Mouse (Mus musculus) gastrocnemius, postnatal 10 days (tissue): ENCODE data around the gene Pxylp1. TPM values are rescaled to one million over a fixed set of nuclear protein-coding genes. Genes with fewer than 3 reads are reported as not detected.
A peak's percentile ranks its signal among the peaks of the same experiment; 100 is the strongest.

Experiments
- DNase-seq: peaks from one replicate; pipeline ENCODE4 v3.0.0; 2021; ENCODE audit warnings: mixed read lengths
- total RNA-seq, 2 experiments: library from RNA; stranded (reverse); gene quantifications; 2 replicates each; pipeline ENCODE4 v1.2.3; 2021

The Pxylp1 gene
- total RNA-seq, 2 experiments from 2014 or later: 4.5 to 7.4 TPM

DNA sequence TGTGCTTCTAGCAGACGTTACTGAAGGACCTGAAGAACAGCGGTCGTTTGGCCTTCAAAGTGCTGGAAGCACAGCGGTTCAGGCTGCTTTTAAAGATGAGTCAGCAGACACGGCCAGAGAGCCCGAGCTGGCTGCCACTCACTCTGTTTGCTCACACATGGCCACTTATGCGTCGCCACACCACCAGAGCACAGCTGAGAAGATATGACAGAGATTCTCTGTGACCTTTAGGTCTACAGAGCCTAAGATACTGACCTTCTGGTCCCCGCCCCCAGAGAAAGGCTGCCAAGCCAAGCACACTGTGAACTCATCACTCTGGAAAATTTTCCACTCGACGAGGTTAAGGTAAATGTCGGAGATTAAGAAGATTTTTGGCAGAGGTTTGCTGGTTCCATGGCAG lies 68.4 kb downstream of the Pxylp1 start:
- DNase-seq: no peak

DNA sequence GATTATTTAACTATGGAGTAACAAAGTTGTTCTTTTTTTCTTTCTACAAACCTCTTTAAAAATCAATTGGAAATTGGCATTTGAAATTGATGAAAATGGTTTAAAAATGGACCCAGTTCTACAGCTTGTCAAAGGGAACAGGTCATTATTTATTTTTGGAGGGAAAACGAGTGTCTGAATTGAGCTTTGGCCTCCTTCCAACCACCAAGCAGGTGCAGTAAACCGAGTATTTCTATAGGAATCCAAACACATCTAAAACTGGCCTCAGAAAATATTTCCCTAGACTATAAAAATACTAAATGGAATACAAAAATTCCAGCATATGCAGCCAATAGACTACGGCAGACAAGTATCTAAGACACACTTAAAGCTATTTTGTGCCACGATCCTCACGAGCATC lies 68.9 kb downstream of the Pxylp1 start:
- no peak for DNase-seq

DNA sequence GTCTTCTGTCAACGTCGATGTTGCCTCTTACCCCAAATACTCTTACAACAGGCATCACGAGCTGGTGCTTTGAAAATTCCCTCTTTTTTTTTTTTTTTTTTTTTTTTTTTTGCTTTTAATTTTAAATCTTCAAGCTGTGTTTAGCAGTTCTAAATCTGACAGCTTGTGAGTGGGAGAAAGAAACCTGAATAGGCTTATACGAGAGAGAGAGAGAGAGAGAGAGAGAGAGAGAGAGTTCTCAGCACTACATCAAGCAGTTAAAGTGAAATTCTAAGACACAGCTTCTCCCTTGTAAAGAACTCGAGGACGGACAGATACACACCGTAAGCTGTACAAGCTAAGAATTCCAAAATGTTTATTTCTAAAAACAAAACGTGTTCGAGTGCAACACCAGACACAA lies 69.5 kb downstream of the Pxylp1 start:
- no peak for DNase-seq

DNA sequence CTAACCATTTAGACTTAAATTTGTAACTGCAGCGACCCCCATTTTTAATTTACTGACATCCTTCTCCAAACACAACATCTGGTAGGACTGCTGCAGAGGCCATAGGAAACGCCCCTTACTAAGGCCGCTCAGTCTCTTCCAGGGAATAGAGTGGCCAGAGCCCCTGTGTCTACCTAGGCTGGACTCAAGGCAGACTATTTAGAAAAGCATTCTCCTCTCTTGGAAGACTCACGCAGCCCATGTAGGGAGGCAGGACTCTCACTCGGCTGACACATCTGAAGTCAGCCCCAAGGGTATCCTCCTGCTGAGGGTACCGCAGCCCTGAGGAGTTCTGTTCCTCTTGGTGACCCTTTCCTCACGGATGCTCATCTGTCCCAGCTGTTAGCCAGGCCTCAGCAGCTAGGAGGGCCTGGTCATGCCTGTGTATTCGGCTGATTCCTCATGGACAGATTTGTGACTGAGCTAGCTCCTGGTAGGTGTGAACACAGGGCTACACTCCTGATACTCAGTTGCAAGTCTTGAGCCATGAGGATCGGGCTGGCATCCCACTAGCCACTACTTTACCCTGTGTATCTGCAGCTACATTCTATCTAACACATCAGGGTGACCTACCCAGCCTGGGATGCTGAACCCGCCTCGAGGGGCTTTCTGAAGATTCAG lies 73.5 kb downstream of the Pxylp1 start:
- DNase-seq: no peak

DNA sequence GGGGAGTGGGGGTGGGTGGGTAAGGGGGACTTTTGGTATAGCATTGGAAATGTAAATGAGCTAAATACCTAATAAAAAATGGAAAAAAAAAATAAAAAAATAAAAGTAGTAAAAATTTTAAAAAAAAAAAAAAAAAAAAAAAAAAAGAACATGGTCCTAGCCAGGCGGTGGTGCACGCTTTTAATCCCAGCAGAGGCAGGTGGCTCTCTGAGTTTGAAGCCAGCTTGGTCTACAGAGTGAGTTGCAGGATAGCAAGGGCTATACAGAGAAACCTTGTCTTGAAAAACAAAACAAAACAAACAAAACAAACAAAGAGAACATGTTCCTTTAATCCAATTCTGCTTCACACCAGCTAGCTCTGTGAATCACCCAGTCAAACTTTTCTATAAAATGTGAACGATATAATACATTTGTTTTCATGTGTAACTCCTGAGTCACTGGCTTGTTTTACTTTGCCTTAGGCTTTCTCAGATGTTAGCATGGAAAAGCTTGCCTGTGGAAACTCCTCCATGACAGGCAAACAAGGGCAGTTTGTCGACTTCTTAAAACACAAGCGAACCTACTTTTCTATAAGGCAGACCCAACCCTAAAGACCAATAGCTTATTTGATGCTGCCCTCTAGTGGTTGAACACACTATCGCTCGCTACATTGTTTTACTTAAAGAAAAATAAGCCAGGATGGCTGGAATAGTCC lies 74.2 kb downstream of the Pxylp1 start:
- no peak for DNase-seq

DNA sequence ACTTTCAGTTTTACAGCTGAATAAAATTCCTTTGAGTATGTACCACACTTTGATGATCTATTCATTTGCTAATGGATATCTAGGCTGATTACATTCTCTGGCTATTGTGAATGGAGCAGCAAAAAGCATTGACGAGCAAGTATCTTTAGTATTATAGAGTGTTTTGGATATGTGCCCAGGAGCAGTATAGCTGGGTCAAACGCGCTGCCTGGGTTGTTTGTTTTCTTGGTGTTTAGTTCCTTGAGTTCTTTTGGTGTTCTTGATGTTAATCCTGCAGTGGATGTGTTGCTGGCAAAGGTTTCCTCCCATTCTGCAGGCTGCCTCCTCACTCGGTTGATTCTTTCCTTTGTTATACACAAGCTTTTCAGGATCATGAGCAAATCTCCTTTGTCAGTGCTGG lies 80.5 kb downstream of the Pxylp1 start:
- DNase-seq: no peak

DNA sequence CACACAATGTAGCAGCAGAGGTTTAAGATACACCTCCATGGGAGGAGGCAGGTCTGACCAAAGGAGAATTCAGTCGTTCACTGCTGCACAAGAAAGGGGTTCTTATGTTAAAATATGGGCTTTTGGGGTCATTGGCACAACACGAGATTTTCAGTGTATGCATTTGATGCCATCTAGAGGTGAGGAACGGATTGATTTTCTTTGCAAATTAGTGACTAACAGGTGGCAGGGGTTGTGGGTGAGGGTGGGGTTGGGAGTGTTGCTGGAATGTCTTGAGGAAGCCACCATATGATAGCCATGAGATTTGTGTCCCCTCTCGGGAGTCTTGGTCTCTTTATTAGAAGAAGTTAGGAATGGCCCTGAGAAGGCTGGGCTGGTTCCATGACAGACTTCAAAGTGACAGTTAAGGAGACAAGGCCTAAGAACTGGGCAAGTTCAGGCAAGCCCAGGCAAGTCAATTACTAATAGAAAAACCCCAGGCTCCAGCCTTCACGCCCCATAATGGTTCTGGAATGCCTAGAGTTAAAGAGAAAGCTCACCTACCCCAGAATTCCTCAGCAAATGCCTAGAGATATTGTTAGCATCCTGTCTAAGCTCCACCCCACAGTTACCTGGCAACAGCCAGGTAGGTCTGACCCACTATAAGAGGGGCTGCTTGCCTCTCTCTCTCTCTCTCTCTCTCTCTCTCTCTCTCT lies 92.2 kb downstream of the Pxylp1 start:
- DNase-seq: no peak

DNA sequence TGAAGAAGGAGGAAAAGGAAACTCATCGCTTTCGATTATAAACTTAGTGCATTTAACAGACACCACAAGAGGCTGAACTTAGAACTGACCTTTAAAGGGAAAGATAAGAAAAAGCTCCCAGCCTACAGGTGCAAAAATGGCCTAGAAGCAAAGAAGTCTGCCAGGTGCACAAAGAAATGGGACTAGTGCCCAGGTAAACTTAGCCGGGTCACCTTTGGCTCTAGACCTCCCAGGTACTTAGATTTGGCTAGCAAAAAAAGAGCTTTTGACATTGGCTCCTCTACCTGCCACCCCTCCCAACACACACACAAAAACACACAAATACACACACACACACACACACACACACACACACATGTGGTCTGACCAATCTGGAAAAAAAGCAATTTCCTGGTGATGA lies 95.2 kb downstream of the Pxylp1 start:
- DNase-seq: no peak

DNA sequence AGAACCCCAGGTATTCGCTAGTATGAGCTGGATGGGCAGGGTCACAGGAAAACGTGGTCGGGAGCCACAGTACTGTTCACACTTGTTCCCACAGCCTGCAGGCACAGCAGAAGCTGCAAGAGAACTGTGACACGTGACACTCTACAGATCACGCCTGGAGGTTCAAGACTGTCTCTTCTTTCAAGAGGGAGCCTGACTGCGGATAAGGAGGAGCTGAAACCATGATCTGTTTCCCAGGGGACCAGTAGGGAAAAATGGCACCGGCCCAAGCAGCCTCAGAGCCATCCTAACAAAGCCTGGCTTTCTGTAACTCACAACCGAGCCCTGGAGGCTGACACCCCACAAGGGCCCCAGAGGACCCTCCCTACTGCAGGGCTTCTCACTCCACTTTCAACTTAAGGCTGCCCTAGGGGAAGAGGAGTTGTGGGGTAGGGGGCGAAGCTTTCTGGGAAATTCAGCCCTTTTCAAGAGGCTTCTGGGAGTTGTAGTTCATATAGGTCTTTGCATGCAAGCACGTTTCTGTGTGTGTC lies 97.0 kb downstream of the Pxylp1 start:
- peak; percentile 15 for DNase-seq

DNA sequence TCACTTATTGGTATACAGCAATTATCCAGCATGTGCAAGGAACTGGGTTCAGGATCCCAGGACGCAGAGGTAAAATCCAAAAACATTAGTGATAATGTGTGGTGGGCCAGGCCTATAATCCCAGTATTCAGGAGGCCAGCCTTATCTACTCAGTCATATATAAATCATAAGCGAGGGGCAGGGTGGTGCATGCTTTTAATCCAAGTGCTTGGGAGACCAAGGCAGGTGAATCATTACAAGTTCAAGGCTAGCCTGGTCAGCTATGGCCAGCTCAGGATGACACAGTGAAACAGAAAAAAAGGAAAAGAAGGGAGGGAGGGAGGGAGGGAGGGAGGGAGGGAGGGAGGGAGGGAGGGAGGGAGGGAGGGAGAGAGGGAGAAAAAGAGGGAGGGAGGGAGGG lies 97.9 kb downstream of the Pxylp1 start:
- DNase-seq: no peak

DNA sequence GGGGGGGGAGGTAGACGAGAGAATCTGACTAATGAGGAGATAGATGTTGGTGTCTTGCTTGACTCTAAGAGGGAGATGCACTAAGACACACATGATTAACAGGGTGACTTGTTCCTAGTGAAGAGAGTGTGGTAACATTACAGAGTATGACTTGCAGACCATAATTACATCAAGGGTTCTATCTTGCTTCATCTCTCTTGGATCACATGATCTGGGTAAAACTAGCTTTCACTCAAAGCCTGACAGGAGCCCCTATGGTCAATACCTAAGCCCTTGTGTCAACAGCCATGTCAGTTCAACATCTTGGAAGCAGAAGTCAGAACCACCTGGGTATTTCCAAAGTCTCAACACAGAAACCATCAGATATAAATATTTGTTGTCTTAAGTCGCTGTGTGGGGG lies 99.9 kb downstream of the Pxylp1 start:
- no peak for DNase-seq

DNA sequence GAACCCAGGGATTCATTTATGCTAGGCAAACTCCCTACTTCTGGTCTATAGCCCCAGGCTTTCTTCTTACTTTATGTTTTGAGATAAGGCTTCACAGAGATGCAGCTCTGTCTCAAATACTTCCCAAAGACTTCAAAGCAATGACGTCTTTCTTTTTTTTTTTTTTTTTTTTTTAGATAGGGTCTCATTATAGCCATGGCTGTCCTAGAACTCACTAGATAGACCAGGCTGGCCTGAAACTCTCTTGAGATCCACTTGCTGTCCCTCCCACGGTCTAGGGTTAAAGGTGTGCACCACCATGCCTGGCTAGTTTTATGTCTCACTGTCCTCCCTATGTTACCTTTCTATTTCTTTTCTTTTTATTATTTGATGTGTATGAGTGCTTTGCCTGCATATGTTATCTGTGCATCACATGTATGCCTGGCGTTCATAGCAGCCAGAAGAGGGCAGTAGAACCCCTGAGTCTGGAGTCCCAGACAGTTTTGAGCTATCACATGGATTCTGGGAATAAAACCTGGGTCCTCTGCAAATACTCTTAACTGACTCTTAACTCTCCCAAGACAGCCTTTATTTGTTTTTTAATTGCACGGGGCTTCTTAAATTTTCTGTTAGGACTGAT lies 102.0 kb downstream of the Pxylp1 start:
- DNase-seq: no peak

DNA sequence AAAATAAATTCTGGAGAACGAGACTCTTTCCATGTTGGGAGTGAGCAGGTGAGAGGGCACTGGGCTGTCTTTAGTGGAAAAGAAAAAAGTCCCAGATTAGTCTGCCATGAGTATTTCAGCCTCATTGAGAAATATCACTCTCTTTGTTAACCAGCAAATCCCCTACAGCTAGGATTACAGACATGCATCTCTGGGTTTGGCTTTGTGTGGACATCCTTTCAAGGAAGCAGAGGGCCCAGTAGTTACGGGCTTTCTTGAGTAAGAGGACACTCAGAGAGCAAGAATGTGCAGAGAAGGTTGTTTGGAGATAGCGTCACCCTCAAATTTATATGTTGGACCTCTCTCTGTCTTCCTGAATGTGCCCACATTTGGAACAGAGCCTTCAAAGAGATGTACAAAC lies 102.6 kb downstream of the Pxylp1 start:
- DNase-seq: no peak

DNA sequence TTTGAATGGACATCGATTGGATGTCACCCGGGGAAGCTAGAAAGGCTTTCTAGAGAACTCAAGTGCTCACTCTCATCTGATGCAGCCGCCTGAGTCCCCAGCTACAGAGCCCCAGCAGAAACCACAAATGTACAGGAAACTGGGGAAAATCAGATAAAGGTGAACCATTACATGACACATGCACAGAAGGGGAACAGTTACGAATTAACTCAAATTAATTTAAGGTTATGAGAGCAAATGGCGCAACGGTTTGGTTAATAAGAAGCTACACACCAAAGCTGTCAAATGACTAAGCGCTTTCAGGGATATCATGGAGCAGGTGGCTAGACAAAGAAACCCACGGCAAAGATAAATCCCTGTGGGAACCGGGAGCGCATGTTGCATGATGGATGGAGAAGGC lies 104.7 kb downstream of the Pxylp1 start:
- no peak for DNase-seq

DNA sequence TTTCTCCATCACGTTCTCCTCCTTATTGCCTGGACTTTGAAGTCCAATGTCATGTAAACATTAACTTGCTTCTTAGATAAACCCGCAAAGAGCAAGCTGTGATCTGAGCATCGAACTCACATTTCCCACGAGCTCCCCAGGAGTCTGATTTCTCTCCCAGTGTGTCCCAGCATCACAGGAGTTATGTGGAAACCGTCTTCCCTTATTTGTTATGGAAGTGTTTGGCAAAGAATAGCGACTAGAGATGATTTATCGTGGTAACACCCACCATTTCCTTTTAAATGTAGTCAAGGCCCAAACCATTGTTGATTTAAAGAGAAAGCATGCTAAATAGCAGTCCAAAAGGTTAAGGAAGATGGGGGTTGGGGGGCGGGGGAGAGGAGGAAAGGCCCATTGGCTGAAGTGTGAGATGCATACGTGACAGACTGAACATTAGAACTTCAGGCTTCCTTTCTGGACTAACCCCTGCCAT lies 106.6 kb downstream of the Pxylp1 start:
- no peak for DNase-seq

DNA sequence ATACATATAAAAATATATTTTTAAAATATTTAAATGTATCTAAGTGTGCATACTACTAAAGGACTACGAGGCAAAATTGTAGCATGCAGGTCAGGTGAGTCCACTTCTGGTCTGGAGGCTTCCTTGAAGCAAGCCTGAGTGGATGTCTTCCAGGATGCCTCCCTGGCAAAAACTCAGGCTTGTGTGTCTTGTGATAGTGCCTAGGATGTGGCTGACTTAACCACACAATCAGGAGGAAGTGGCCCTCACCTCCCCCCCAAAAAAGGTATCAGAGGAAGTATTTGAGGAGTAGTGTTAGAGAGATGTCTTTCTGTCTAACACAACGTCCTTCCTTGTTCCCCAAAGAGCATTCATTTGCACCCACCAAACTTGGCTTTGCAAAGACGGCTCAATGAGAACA lies 107.3 kb downstream of the Pxylp1 start:
- DNase-seq: no peak

DNA sequence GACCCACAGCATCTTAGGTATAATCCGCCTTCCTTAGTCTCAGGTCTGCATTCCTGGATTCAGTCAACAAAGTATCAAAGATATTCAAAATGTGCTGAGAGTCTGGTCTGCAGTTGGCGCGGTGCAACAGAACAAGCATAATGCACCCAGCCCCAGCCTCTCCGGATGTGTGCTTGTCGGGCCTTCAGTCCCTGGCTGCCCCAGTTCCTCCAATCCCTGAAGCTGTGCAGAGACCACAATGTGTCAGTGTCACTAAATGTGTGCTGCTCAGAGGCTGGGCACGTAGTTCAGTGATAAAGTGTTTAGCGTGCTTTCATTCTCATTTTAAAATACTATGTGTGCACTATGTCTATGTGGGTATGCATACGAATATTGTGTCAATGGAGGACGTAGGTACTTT lies 108.8 kb downstream of the Pxylp1 start:
- no peak for DNase-seq

DNA sequence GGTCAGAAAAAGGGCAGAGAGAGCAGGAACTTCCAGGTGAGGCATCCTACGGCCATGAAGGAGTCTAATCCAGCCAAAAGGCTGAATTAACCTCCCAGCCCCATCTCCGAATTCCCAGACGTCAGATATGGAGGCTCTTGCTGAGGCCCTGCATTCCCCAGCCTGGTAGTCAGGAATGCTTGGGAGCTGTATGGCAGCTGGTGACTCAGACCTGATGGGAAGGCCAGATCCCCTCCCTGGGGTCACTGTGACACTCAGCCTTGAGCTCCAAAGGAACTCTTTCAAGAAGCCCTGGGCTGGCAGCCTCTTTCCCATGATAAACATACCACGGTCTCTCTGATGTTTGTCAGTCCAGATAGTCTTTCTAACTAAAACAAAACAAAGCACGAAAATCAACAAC lies 109.2 kb downstream of the Pxylp1 start:
- no peak for DNase-seq

DNA sequence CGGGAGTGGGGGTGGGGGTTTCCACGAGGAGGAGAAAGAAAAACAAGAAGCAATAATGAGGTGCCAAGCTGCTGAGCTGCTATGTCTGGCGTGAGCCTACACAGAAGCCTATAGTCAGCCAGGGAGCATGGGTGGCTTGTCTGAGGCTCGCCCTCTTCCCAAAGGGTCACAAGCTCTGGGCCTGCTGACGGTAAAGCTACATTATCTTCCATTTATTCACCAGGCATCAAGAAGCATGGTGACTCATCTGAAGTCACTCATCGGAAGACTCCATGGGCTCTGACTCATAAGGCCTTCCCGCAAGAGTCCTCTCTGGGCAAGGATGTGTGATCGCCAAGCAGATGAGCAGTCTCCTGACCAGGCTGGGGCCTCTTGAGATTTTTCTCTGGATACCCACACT lies 110.4 kb downstream of the Pxylp1 start:
- no peak for DNase-seq
